Mouse (Mus musculus) neural tube, embryonic 14.5 days (tissue): ENCODE measurements around the gene Plekho2. TPM values are rescaled to one million over a fixed set of nuclear protein-coding genes. Genes with fewer than 3 reads are reported as not detected.

Experiments
- ATAC-seq: fragments of 200-750 bp; cut with Nextera tagmentation; 2 replicates; pipeline ENCODE4 v1.8.0; 2017; ENCODE audit warnings: low read depth, mild to moderate bottlenecking, moderate TSS enrichment, moderate library complexity
- H3K27ac ChIP-seq: fragments of 300-500 bp; sonication (generic); 2 replicates; pipeline ENCODE4 v1.5.1; 2014; ENCODE audit warnings: low read depth, mild to moderate bottlenecking, control low read depth, low read length, moderate library complexity, mixed read lengths
- H3K27me3 ChIP-seq: fragments of 300-500 bp; sonication (generic); 2 replicates; pipeline ENCODE4 v1.6.1; 2014; ENCODE audit warnings: low read length; ENCODE audit not compliant: control insufficient read depth, insufficient read depth
- H3K36me3 ChIP-seq: fragments of 300-500 bp; sonication (generic); 2 replicates; pipeline ENCODE4 v1.6.1; 2014; ENCODE audit warnings: low read length, mixed read lengths; ENCODE audit not compliant: control insufficient read depth, insufficient read depth
- H3K4me1 ChIP-seq: fragments of 300-500 bp; sonication (generic); 2 replicates; pipeline ENCODE4 v1.6.1; 2014; ENCODE audit warnings: low read length; ENCODE audit not compliant: control insufficient read depth, insufficient read depth
- H3K4me2 ChIP-seq: fragments of 300-500 bp; sonication (generic); 2 replicates; pipeline ENCODE4 v1.6.1; 2014; ENCODE audit warnings: mild to moderate bottlenecking, low read depth, low read length, control low read depth
- H3K4me3 ChIP-seq: fragments of 300-500 bp; sonication (generic); 2 replicates; pipeline ENCODE4 v1.5.1; 2014; ENCODE audit warnings: low read depth, low read length, control low read depth, mixed read lengths
- H3K9ac ChIP-seq: fragments of 300-500 bp; sonication (generic); replicated peaks from 2 replicates; pipeline ENCODE4 v1.6.1; 2014; ENCODE audit warnings: low read depth, mild to moderate bottlenecking, control low read depth, low read length, mixed read lengths
- H3K9me3 ChIP-seq: fragments of 300-500 bp; sonication (generic); 2 replicates; pipeline ENCODE4 v1.6.1; 2016; ENCODE audit warnings: low read length; ENCODE audit not compliant: control insufficient read depth
- WGBS: fragments of 180-500 bp; shearing (Covaris S2); extraction: QIAGEN DNeasy Blood & Tissue Kit; methylation state at CpG from one replicate; pipeline ENCODE4 v1.1.7; 2014; 5-methylcytosine and 5-hydroxymethylcytosine counted together
- polyA plus RNA-seq: library from polyadenylated mRNA; unstranded; fragments of >200 nt; fragmentation: Nextera tagmentation; extraction: Ambion mirVana; gene quantifications from 2 replicates; pipeline ENCODE4 v1.2.1, GENCODE M21; 2014

Plekho2 gene
- polyA plus RNA-seq, 1 experiment from 2014 or later = 2.4 TPM

- Histone ChIP-seq H3K9ac (no peak overlapping the region), H3K9me3 (no peaks in the 10 kb centered on the region), H3K4me1 (no peaks in the 10 kb centered on the region), H3K4me3 (no peak overlapping the region), H3K4me2 (no peak overlapping the region), H3K27ac (no peak overlapping the region), H3K36me3 (no peaks in the 10 kb centered on the region), H3K27me3 (no peaks in the 10 kb centered on the region)
- ATAC-seq = no peak
- 59% methylated on average over 13 of the region's 13 CpGs for WGBS
Measured at GRCm38 (mm10) chr9:65541126-65542068, 38.4 kb downstream of the Plekho2 start.

- 80% methylated on average over 9 of the region's 9 CpGs for WGBS
- H3K27ac ChIP-seq = no peak overlapping the region
Measured at GRCm38 (mm10) chr9:65539697-65540096, 40.1 kb downstream of the Plekho2 start.

GRCm38 (mm10) chr9:65537901-65538630 is 41.8 kb downstream of the Plekho2 start:
- Histone ChIP-seq H3K9me3 (no peaks in the 10 kb centered on the region), H3K9ac (no peak overlapping the region), H3K4me1 (no peaks in the 10 kb centered on the region), H3K4me2 (no peak overlapping the region), H3K27me3 (no peaks in the 10 kb centered on the region), H3K4me3 (no peak overlapping the region), H3K27ac (no peak overlapping the region), H3K36me3 (no peaks in the 10 kb centered on the region)
- no peak for ATAC-seq
- WGBS = 91% methylated on average over 8 of the region's 8 CpGs

More at GRCm38 (mm10) chr9:65539697-65540096, 40.1 kb downstream of the Plekho2 start:
- H3K27me3 ChIP-seq = no peaks in the 10 kb centered on the region
- H3K4me1 ChIP-seq = no peaks in the 10 kb centered on the region
- no peaks in the 10 kb centered on the region for H3K36me3 ChIP-seq
- no peak overlapping the region for H3K4me3 ChIP-seq
- no peak overlapping the region for H3K9ac ChIP-seq
- no peaks in the 10 kb centered on the region for H3K9me3 ChIP-seq
- ATAC-seq = no peak
- no peak overlapping the region for H3K4me2 ChIP-seq

GRCm38 (mm10) chr9:65536491-65536890 is 43.3 kb downstream of the Plekho2 start:
- Histone ChIP-seq H3K4me2 (no peak overlapping the region), H3K9me3 (no peaks in the 10 kb centered on the region), H3K4me1 (no peaks in the 10 kb centered on the region), H3K9ac (no peak overlapping the region), H3K27me3 (no peaks in the 10 kb centered on the region), H3K4me3 (no peak overlapping the region), H3K36me3 (no peaks in the 10 kb centered on the region), H3K27ac (no peak overlapping the region)
- ATAC-seq = no peak
- 88% methylated on average over 4 of the region's 4 CpGs for WGBS

- no peak for ATAC-seq
- H3K4me3 ChIP-seq = no peak overlapping the region
- no peak overlapping the region for H3K4me2 ChIP-seq
- H3K4me1 ChIP-seq = no peaks in the 10 kb centered on the region
- WGBS = 89% methylated on average over 10 of the region's 11 CpGs
- no peak overlapping the region for H3K9ac ChIP-seq
- H3K36me3 ChIP-seq = no peaks in the 10 kb centered on the region
- no peaks in the 10 kb centered on the region for H3K9me3 ChIP-seq
- no peaks in the 10 kb centered on the region for H3K27me3 ChIP-seq
- H3K27ac ChIP-seq = no peak overlapping the region
Measured at GRCm38 (mm10) chr9:65535789-65536469, 43.9 kb downstream of the Plekho2 start.

- Histone ChIP-seq H3K4me1 (no peaks in the 10 kb centered on the region), H3K4me3 (no peak overlapping the region), H3K9ac (no peak overlapping the region), H3K36me3 (no peaks in the 10 kb centered on the region), H3K4me2 (no peak overlapping the region), H3K27ac (no peak overlapping the region), H3K9me3 (no peaks in the 10 kb centered on the region), H3K27me3 (no peaks in the 10 kb centered on the region)
- WGBS = 71% methylated on average over 3 of the region's 3 CpGs
- ATAC-seq = no peak
Measured at GRCm38 (mm10) chr9:65535191-65535722, 44.6 kb downstream of the Plekho2 start.

GRCm38 (mm10) chr9:65534111-65534510 is 45.7 kb downstream of the Plekho2 start:
- no peak for ATAC-seq
- WGBS = 95% methylated on average over 3 of the region's 3 CpGs

GRCm38 (mm10) chr9:65532986-65533385 is 46.9 kb downstream of the Plekho2 start:
- H3K27me3 ChIP-seq = no peaks in the 10 kb centered on the region
- ATAC-seq = no peak
- H3K9ac ChIP-seq = no peak overlapping the region
- 68% methylated on average over 8 of the region's 8 CpGs for WGBS
- H3K27ac ChIP-seq = no peak overlapping the region
- H3K4me2 ChIP-seq = no peak overlapping the region
- H3K9me3 ChIP-seq = no peaks in the 10 kb centered on the region
- no peaks in the 10 kb centered on the region for H3K4me1 ChIP-seq
- H3K36me3 ChIP-seq = no peaks in the 10 kb centered on the region
- no peak overlapping the region for H3K4me3 ChIP-seq

More at GRCm38 (mm10) chr9:65534111-65534510, 45.7 kb downstream of the Plekho2 start:
- Histone ChIP-seq H3K9ac (no peak overlapping the region), H3K27ac (no peak overlapping the region), H3K9me3 (no peaks in the 10 kb centered on the region), H3K4me1 (no peaks in the 10 kb centered on the region), H3K36me3 (no peaks in the 10 kb centered on the region), H3K27me3 (no peaks in the 10 kb centered on the region), H3K4me3 (no peak overlapping the region), H3K4me2 (no peak overlapping the region)
